Mouse (Mus musculus) spleen, postnatal 4 days (tissue): ENCODE results near the gene Taar4.
A peak's percentile ranks its signal among the peaks of the same experiment; 100 is the strongest.

Experiments
- DNase-seq, 2 experiments: peaks; one replicate each; pipeline ENCODE4 v3.0.0; 2022; ENCODE audit warnings: low spot score in 2 of 2

Gene Taar4

DNA sequence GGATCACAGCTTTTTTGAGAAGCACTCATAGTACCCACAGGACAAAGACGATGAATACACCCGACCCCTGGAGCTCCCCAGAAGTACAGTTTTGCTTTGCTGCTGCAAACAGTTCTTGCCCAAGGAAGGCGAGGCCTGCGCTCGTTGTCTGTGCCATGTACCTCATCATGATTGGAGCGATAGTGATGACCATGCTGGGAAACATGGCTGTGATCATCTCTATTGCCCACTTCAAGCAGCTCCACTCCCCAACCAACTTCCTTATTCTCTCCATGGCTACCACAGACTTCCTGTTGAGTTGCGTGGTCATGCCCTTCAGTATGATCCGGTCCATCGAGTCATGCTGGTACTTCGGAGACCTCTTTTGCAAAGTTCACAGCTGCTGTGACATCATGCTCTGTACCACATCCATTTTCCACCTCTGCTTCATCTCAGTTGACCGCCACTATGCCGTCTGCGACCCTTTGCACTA lies at the start of gene Taar4:
Gene Taar4 (plus strand): TSS at position 51 of the 472 bp plus-strand sequence.
- peak in 1 of 2 experiments; percentile 43 for DNase-seq

DNA sequence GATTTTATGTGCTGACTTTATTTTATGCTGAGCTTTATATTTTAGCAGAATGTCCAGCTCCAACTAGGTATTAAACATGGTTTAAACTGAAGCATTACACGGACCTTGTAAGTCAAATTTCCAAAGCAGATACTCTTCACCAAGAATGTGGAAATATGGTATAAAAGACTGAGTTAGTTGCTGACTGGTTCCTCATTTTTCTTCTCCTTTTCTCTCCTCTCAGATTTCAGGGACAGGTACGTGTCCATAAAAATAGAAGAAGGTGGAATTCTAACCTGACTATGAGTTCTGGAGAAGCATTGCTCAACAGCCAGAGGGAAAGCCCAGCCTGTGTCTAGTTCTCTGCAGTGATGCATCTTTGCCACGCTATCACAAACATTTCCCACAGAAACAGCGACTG lies 40.2 kb upstream of the Taar4 start, which contains the start of gene Taar1:
Gene Taar1 (plus strand): TSS at position 301 of the 400 bp plus-strand sequence.
- no peak for DNase-seq

DNA sequence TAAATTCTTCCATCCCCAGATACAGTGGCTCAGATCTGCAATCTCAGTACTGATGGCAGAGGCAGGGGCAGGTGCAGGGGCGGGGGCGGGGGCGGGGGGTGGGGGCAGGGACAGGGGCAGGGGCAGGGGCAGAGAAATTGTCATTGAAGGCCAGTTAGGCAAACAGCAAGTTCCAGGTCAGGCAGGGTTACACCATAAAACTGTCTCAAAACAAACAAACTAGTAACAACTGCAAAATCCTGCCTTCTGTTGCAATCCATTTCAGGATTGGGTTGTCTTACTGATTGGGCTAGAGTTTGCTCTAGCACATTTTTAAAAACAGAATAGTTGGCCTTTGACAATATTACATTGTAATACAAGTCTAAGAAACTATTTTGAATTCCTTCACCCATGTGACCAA lies 37.8 kb upstream of the Taar4 start:
- no peak for DNase-seq

DNA sequence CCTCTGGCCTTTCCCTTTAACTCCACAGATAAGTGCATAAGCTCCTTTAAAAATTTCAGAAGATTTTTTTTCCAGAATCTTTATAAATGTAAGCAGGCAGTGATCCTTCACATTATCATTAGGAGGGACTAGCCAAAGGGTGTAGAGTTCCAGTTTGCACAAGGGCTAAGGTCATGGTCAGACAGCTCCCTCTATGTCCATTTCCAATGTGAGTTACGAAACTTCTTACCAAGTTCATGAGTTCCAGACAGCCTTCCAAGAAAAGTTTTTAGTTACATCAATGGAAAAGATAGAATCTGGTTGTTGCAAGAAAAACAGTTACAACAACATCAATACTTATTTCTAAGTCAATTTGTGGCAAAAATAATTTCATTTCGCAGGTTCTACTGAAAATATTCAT lies 36.4 kb upstream of the Taar4 start:
- no peak for DNase-seq

DNA sequence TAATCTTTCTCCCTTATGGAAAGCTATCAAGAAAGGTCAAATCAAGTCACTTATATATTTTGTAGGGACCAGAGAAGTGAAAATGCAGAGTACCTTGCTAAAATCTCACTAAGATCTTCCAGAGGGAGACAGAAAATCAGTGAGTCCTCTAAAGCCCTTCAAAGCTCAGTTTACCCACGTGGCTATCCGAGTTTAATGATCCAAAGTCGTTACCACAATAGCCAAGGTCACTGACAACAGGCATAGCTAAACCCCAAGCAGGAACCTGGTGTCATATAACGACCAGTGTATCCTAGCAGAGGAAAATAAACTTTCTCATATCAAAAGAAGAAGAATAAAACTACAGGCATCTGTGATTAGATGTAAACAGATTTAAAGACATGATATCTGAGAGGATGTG lies 22.7 kb upstream of the Taar4 start:
- DNase-seq: no peak

DNA sequence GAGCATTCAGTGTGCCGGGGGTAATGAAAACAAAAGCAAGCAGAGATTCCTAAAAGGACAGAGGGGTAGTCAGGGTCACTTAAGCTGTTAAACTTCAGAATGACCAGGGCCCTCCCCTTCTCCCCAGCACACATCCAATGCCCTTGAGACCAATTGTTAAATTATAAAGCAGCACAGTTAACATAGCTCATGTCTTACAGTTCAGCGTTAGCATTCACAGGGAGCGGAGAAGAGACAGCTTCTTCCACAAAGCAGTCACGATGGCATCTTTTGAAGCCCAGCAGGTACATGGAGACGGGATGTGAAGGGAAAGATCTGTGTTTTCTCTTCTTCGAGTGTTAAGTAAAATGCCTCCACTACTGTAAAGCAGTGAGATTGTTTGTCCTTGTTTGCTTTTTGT lies 22.0 kb upstream of the Taar4 start, which contains the start of gene Taar2:
Gene Taar2 (plus strand): TSS at position 261 of the 400 bp plus-strand sequence.
- no peak for DNase-seq

DNA sequence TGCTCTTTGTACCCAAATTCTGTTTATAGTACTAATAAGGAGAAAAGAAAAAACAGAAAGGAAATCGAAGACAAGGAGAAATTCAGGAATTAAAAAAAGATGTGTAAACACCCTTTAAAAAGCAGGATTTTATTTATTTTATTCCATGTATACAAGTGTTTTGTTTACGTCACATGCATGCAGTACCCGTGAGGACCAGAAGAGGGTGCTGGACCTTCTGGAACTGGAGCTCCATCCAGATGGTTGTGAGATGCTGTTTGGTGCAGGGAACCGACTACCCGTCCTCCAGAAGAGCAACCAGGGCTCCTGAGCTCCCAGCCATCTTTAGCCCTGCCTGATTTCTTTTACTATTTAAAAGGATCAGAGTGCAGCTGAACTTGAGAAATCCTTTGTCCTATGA lies 17.8 kb upstream of the Taar4 start:
- no peak for DNase-seq

DNA sequence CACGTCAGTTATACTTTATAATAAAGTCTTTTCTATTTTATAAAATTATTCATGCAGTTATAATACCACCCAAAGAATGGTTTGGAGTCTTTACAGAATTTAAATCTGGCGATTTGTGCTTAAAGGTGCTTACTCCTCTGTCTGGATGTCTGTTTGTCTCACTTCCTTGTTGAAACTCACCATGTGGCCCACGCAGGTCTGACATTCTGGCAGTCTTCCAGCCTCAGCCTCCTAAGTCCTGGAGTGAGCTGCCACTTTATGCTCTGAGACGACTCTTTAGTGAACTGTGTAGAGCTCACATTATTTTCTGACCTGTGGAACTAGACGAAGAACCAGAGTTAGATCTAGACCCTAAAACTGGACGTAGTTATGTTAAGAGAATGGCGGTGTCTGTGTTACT lies 12.3 kb upstream of the Taar4 start:
- DNase-seq: no peak

DNA sequence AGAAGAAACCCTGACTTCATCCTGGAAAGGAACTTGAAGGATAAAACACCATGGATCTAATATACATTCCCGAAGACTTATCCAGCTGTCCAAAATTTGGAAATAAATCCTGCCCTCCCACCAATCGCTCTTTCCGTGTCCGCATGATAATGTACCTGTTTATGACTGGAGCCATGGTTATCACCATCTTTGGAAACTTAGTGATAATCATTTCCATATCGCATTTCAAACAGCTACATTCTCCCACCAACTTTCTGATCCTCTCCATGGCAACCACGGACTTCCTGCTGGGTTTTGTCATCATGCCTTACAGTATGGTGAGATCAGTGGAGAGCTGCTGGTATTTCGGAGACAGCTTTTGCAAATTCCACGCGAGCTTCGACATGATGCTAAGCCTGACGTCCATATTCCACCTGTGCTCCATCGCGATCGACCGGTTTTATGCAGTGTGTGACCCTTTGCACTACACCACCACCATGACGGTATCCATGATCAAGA lies 10.7 kb upstream of the Taar4 start, which contains the start of gene Taar3:
Gene Taar3 (plus strand): TSS at position 51 of the 498 bp plus-strand sequence.
- no peak for DNase-seq

DNA sequence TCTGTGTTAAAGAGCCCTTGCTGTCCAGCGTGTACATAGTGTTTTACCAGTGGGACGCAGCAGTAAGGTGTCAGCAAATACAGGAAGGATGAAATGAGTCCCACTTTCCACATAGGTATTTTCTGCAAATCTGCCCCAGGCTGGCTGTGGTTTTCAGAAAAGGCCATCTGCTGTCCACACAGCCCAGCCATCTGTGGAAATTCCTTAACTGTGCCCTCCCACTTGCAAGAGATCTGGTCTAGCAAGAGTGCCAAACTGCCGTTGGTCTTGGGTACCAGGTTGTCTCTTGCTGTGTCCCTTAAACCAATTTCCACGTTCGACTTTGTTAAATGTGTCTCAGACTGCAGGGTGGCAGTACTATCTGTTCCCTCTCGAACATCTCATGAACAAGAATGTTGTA lies 8.6 kb upstream of the Taar4 start:
- DNase-seq: no peak

DNA sequence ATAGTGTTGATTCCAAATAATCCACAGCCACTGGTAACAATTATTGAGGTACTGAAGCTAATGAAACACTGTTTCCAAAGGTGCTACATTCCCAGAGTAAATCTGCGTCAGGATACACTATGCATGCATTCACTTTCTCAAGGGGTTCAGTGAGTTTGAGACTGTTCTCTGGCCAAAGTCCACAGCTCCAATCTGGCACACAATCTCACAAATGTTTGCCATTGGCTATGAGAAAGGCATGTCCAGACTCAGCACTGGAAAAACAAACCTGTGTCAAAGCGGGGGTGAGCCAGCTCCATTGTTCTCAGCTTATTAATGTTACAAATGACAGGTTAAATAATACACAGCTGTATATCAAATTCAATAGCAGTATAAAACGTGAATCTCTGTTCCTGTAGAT lies 1.2 kb upstream of the Taar4 start:
- no peak for DNase-seq

DNA sequence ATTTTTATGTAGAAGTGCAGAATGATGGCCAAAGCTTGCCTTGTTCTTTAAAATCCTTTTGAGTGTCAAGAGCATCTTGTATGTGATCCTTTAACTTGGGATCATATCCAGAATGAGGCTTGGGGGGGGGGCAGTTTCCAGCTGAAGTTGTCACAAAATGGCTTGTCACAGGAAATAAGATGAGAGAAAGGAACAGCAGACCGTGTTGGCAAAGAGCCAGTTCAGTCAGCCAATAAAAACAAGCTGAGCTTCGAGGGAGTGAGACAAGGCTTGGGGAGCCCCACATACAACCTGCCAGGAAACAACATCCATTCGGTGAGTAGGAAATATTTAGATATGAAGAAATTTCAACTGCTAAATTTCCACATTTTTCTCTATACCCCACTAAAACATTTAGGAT lies 3.1 kb downstream of the Taar4 start:
- peak in 1 of 2 experiments; percentile 29 for DNase-seq

DNA sequence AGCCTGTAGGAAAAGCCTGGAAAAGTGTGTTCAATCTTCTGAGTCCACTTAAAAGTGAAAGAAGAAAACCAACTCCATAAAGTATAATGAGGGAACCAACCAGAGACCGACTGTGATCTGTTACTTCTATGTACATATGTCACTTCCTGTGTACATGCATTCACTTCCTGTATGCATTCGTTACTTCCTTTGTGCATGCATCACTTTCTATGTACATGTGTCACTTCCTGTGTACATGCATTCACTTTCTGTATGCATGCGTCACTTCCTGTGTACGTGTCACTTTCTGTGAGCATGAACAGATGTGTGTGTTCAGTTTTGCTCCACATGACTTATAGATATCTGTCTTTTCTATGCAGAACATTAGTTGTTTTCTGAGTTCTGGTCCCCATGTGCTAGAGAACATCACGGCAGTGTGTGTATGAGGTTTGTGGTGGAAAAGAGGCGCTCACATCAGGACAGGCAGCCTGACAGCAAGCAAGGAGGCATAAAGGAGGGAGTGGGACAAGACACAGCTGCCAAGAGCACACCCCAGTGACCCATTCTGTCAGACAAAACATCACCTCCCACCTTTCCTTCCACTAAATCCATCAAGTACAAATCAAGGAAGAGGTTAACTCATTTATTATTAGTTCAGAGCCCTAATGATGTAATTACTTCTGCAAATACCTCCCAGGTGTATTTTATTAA lies 4.8 kb downstream of the Taar4 start:
- no peak for DNase-seq

DNA sequence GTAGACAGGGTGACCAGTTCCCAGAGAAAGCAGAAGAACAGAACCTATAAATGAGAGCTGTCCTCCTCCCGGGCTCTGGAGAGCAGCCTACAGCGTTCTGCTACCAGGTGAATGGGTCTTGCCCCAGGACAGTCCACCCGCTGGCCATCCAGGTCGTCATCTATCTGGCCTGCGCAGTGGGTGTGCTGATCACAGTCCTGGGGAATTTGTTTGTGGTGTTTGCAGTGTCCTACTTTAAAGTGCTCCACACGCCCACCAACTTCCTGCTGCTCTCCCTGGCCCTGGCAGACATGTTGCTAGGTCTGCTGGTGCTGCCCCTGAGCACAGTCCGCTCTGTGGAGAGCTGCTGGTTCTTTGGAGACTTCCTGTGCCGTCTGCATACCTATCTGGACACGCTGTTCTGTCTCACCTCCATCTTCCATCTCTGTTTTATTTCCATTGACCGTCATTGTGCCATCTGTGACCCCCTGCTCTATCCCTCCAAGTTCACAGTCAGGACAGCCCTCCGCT lies 10.4 kb downstream of the Taar4 start, which contains the start of gene Taar5:
Gene Taar5 (plus strand): TSS at position 51 of the 510 bp plus-strand sequence.
- DNase-seq: peak in 1 of 2 experiments; percentile 54

DNA sequence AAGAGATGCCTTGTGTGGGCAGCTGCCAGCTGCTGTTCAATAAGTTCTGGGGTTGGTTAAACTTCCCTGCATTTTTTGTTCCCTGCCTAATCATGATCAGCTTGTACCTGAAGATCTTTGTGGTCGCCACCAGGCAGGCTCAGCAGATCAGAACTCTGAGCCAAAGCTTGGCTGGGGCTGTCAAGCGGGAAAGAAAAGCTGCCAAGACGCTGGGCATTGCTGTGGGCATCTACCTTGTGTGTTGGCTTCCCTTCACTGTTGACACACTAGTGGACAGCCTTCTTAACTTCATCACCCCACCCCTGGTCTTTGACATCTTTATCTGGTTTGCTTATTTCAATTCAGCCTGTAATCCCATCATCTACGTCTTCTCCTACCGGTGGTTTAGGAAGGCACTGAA lies 11.0 kb downstream of the Taar4 start:
- DNase-seq: peak in 1 of 2 experiments; percentile 37

DNA sequence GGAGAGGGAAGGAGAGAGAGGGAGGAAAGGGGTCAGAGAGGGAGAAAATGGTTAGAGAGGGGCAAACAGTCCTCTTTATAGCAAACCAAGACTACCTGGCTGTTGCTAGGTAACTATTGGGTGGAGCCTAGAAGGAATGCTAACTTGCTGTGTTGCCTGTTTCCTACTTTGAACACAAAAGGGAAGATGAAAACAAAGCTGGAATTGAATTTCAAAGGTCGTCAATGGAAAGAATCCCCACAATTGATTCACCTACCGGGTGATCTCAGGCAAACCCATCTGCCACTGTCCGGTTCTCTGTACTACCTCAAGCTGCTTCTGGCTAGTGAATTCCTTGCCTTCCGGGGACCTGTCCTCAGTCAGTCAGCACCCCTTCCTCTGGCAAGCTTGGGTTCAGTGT lies 17.7 kb downstream of the Taar4 start:
- DNase-seq: no peak

DNA sequence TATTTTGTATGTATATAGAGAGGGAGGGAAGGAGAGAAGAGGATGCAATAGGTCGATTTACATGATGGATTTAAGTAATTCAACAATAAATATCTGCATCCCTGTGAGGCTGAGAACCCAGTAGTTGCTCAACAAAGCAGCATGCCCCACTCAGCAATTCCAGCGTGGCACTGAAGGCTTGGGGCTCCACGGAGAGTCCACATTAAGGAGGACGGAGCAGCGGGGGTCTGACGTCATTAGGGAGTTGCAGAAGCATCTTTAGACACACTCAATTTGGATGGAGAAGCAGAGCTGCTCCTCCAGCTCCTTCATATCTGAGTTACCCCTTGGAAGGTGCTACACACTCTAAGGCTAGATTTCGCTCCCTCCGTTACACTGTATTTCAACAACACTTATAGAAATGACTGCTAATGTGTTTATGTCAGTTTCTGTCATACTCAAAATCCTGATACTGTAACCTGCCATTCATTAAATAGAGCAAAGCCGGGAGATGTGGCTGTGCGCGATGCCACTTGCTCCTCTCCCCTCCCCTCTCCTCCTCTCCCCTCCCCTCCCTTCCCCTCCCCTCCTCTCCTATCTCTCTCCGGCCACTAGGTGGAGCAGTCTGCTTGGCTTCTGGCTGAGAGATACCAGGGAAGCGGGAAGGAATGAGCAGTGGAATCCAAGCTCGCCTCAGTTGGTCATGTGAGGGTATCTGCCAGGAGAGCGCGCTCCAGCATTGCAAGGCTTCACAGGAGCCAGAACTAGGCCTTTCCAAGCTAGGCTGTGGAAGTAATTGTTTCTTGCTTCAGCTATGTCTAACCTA lies 18.8 kb downstream of the Taar4 start:
- peak; percentile 51 to 78 for DNase-seq

DNA sequence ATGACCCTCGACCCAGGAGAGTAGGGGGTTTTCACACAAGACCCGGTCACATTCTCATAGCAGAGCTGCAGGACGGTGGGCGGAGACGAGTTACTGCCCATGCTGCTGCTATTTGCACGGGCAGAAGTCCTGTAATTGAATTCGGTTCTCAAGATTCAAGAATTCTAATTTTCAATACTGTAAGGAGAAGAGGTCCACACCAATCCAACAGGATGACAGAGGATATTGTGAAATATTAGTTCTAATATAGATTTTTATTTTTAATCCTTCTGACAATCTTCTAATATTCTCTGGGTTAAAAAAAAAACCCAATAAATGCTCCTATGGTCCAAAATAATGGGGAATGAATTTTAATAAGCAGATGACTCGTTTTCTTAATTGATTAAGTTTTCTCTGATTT lies 25.3 kb downstream of the Taar4 start, which contains the start of gene Taar6:
Gene Taar6 (minus strand): TSS at position 101 of the 400 bp plus-strand sequence.
- DNase-seq: no peak

DNA sequence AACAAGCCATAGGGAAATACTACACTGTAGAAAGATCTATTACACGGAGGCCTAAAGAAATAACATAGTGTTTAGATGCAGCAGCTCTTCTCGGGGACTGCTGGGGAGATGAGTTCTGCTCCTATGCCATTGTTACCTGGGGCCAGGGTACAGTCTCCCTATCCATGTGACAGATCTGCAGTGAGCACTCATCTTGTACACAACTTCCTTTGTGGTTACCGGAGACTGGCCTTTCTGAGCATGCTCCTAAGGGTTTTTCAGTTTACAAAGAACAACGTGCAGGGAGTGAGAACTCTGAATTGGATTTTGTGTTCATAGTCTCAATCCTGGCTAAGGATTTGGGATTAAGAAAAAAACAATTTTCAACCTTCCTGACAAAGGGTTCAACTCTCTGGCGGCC lies 26.1 kb downstream of the Taar4 start:
- no peak for DNase-seq

DNA sequence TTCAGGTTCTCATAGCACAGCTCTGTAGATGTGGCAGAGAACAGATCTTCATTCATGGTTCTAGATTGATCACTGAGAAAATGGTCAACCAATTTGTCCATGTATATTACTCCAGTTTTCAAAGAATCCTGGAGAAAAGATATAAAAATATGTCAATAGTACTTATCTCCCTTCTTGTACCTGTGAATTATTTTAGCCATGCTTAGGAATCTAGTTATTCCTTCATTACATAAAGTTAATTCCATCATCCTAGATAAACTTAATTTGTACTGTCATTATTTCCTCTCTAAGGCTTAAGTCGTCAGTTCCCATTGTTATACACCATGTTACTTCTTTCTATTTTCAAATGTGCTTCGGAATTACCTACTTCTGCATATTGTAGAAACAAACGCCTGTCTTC lies 33.1 kb downstream of the Taar4 start, which contains the start of gene Taar7a:
Gene Taar7a (minus strand): TSS at position 101 of the 400 bp plus-strand sequence.
- no peak for DNase-seq

DNA sequence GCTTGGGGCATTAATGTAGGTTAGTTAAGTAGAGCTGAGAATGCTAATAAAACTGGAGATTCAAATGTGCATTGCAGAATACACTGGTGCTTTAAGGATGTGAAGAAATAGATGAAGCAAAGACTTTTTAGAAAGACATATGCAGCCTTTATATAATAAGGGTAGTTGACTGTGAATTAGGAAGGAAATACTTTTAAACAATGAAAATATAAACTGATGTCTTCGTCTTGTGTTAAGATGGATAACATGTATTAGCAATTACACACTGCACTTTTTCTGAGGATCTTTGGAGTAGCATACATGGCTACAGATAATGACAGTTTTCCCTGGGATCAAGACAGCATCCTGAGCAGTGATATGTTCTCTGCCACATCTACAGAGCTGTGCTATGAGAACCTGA lies 39.3 kb downstream of the Taar4 start, which contains the start of gene Taar7b:
Gene Taar7b (plus strand): TSS at position 301 of the 400 bp plus-strand sequence.
- DNase-seq: no peak

DNA sequence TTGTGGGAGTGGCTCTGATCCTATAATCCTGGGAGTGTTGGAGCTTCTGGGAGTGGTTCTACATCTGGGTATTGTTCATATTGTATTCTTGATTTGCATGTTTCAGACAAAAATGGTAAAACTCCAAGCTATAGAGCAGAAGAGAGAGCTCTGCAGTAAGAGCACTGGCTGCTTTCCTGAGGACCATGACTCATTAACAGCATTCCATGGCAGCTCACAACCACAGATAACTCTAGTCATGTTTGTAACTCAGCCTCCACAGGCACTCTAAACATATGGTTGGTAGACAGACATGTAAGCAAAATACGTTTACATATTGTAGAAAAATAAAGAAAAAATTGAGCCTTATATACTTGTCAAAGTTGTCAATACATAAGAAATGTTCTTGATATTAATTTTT lies 46.1 kb downstream of the Taar4 start:
- no peak for DNase-seq
